Mouse (Mus musculus) neural tube, embryonic 11.5 days (tissue): ENCODE measurements at regions not wholly inside any gene's neighbourhood (a gene's known extent, or its start where the extent isn't known, plus 50 kb on each side); places are given as distances from the start of the nearest gene placed in this dataset.

Experiments used
- ATAC-seq: fragments of 200-750 bp; cut with Nextera tagmentation; 2 replicates; pipeline ENCODE4 v1.8.0; 2017; ENCODE audit warnings: moderate number of reproducible peaks, mild to moderate bottlenecking, moderate TSS enrichment, moderate library complexity; ENCODE audit not compliant: insufficient read depth, low FRiP score, low TSS enrichment
- DNase-seq: peaks from one replicate; pipeline ENCODE4 v3.0.0-alpha.2; 2015; ENCODE audit warnings: low spot score
- H3K27ac ChIP-seq: fragments of 300-500 bp; sonication (generic); 2 replicates; pipeline ENCODE4 v1.5.1; 2014; ENCODE audit warnings: low read depth, mild to moderate bottlenecking, low read length
- H3K27me3 ChIP-seq: fragments of 300-500 bp; sonication (generic); 2 replicates; pipeline ENCODE4 v1.6.1; 2014; ENCODE audit warnings: mild to moderate bottlenecking, low read length, mixed read lengths; ENCODE audit not compliant: control insufficient read depth, insufficient read depth
- H3K36me3 ChIP-seq: fragments of 300-500 bp; sonication (generic); 2 replicates; pipeline ENCODE4 v1.6.1; 2014; ENCODE audit warnings: mild to moderate bottlenecking, low read length, moderate library complexity, mixed read lengths; ENCODE audit not compliant: control insufficient read depth, insufficient read depth
- H3K4me1 ChIP-seq: fragments of 300-500 bp; sonication (generic); 2 replicates; pipeline ENCODE4 v1.6.1; 2014; ENCODE audit warnings: low read length, mixed read lengths; ENCODE audit not compliant: control insufficient read depth, insufficient read depth
- H3K4me2 ChIP-seq: fragments of 300-500 bp; sonication (generic); 2 replicates; pipeline ENCODE4 v1.6.1; 2014; ENCODE audit warnings: low read depth, mild to moderate bottlenecking, moderate library complexity
- H3K4me3 ChIP-seq: fragments of 300-500 bp; sonication (generic); 2 replicates; pipeline ENCODE4 v1.5.1; 2014; ENCODE audit warnings: low read depth, low read length
- H3K9ac ChIP-seq: fragments of 300-500 bp; sonication (generic); 2 replicates; pipeline ENCODE4 v1.6.1; 2014; ENCODE audit warnings: mild to moderate bottlenecking, low read length
- H3K9me3 ChIP-seq: fragments of 300-500 bp; sonication (generic); 2 replicates; pipeline ENCODE4 v1.6.1; 2016; ENCODE audit warnings: low read length; ENCODE audit not compliant: control insufficient read depth
- WGBS: fragments of 180-500 bp; shearing (Covaris S2); extraction: QIAGEN DNeasy Blood & Tissue Kit; methylation state at CpG from one replicate; pipeline ENCODE4 v1.1.7; 2014; 5-methylcytosine and 5-hydroxymethylcytosine counted together

DNA sequence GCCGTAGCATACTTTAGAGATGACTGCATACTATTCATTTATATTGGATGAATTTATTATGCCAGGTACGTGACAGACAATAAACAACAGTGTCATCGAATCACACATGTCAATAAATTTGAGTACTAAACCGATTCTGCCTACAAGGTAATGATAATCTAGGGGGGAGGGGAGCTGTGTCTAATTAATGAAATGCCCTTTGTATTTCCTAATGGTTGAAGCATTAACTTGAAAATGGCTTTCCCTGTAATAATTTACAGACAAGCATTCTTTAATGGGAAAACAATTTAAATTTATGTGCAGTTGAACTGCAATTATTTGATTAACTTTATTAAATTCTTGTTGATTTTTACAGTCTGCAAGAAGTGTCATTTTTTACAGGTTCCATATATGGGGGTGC lies 429.5 kb downstream of the Pdzrn4 start:
- 80% methylated on average over 4 of the region's 4 CpGs for WGBS
- Histone ChIP-seq H3K27ac (no peak overlapping the region), H3K9me3 (no peaks in the 10 kb centered on the region), H3K27me3 (no peaks in the 10 kb centered on the region), H3K9ac (no peak overlapping the region), H3K4me2 (no peak overlapping the region), H3K36me3 (no peaks in the 10 kb centered on the region), H3K4me1 (no peaks in the 10 kb centered on the region), H3K4me3 (no peak overlapping the region)
- ATAC-seq (no peak), DNase-seq (no peak)
